Mouse (Mus musculus) kidney, postnatal 0 days (tissue): ENCODE data around the gene Tmem151b. TPM values are rescaled to one million over a fixed set of nuclear protein-coding genes. Genes with fewer than 3 reads are reported as not detected.

Experiments
- ATAC-seq: fragments of 200-750 bp; cut with Nextera tagmentation; replicated peaks from 2 replicates; pipeline ENCODE4 v1.8.0; 2017; ENCODE audit warnings: low read depth, moderate number of reproducible peaks, moderate TSS enrichment, moderate library complexity; ENCODE audit not compliant: low FRiP score
- DNase-seq: peaks from one replicate; pipeline ENCODE4 v3.0.0-alpha.2; 2016; ENCODE audit warnings: low spot score
- H3K27ac ChIP-seq: fragments of 300-500 bp; sonication (generic); 2 replicates; pipeline ENCODE4 v1.5.1; 2014; ENCODE audit warnings: mild to moderate bottlenecking
- H3K27me3 ChIP-seq: fragments of 300-500 bp; sonication (generic); 2 replicates; pipeline ENCODE4 v1.6.1; 2014; ENCODE audit warnings: low read length, mixed read lengths; ENCODE audit not compliant: insufficient read depth
- H3K36me3 ChIP-seq: fragments of 300-500 bp; sonication (generic); 2 replicates; pipeline ENCODE4 v1.6.1; 2014; ENCODE audit warnings: low read length, mixed read lengths; ENCODE audit not compliant: insufficient read depth
- H3K4me1 ChIP-seq: fragments of 300-500 bp; sonication (generic); replicated peaks from 2 replicates; pipeline ENCODE4 v1.6.1; 2014; ENCODE audit warnings: antibody characterized with exemption, low read length, mixed read lengths; ENCODE audit not compliant: insufficient read depth
- H3K4me2 ChIP-seq: fragments of 300-500 bp; sonication (generic); 2 replicates; pipeline ENCODE4 v1.6.1; 2014; ENCODE audit warnings: mild to moderate bottlenecking, low read length, moderate library complexity, mixed read lengths
- H3K4me3 ChIP-seq: fragments of 300-500 bp; sonication (generic); replicated peaks from 2 replicates; pipeline ENCODE4 v1.5.1; 2014; ENCODE audit warnings: low read depth, low read length
- H3K9ac ChIP-seq: fragments of 300-500 bp; sonication (generic); 2 replicates; pipeline ENCODE4 v1.6.1; 2014; ENCODE audit warnings: low read depth, low read length
- H3K9me3 ChIP-seq: fragments of 300-500 bp; sonication (generic); replicated peaks from 2 replicates; pipeline ENCODE4 v1.6.1; 2016; ENCODE audit warnings: low read length, inconsistent platforms, mixed read lengths
- CTCF ChIP-seq: IDR thresholded peaks from 2 replicates; pipeline ENCODE4 v1.5.1; 2016; ENCODE audit warnings: antibody characterized with exemption, low read depth, mild to moderate bottlenecking, moderate library complexity
- WGBS: fragments of 180-500 bp; shearing (Covaris S2); extraction: QIAGEN DNeasy Blood & Tissue Kit; methylation state at CpG from one replicate; pipeline ENCODE4 v1.1.7; 2014; 5-methylcytosine and 5-hydroxymethylcytosine counted together
- polyA plus RNA-seq: library from polyadenylated mRNA; unstranded; fragments of >200 nt; fragmentation: Nextera tagmentation; extraction: Ambion mirVana; gene quantifications from 2 replicates; pipeline ENCODE4 v1.2.1, GENCODE M21; 2015

Gene Tmem151b
- polyA plus RNA-seq, 1 experiment from 2014 or later, result 1.5 TPM

DNA sequence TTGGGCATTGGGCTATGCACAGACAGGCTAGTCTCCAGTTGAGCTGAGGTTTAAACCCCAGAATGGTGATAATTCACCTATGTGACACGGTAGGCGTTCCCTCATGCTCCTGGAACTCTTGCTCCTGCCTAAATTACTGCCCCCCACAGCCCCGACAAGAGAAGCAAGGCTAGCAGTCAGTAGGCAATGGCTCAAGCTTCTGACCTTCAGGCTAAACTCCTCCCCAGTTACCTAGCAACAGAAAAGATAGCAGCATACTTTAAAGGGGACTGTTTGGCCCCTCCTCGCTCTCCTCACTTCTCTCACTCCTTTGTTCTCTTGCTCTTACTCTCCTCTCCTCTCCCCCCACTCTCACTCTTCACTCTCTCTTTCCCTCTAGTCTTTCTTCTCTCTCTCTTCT is 48.5 kb downstream of the Tmem151b start:
- Histone ChIP-seq H3K36me3 (no peaks in the 10 kb centered on the region), H3K4me1 (no peaks in the 10 kb centered on the region), H3K9me3 (no peaks in the 10 kb centered on the region), H3K9ac (no peak overlapping the region), H3K4me3 (no peak overlapping the region), H3K4me2 (no peak overlapping the region), H3K27me3 (no peaks in the 10 kb centered on the region), H3K27ac (no peak overlapping the region)
- 39% methylated on average over 4 of the region's 4 CpGs for WGBS
- ATAC-seq (no peak), DNase-seq (no peak)
- TF ChIP-seq CTCF, result no peak

DNA sequence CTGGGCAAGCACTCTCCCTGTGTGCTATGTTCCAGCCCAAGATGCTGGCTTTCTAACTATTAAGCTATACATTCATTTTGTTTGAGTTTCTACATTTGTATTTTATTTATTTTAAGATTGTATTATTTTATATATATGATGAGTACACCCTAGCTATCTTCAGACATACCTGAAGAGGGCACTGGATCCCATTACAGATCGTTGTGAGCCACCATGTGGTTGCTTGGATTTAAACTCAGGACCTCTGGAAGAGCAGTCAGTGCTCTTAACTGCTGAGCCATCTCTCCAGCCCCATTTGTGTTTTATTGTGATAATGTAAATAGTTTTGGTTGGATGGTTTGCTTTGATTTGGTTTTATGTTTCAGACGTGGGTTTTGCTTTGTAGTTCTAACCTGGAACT is 50.0 kb downstream of the Tmem151b start:
- Histone ChIP-seq H3K4me2 (no peak overlapping the region), H3K27ac (no peak overlapping the region), H3K9ac (no peak overlapping the region), H3K9me3 (no peaks in the 10 kb centered on the region), H3K4me3 (no peak overlapping the region), H3K36me3 (no peaks in the 10 kb centered on the region), H3K4me1 (no peaks in the 10 kb centered on the region), H3K27me3 (no peaks in the 10 kb centered on the region)
- ATAC-seq, result no peak
- no peak for DNase-seq
- WGBS, result 36% methylated on average over 2 of the region's 2 CpGs
- no peak for TF ChIP-seq CTCF

DNA sequence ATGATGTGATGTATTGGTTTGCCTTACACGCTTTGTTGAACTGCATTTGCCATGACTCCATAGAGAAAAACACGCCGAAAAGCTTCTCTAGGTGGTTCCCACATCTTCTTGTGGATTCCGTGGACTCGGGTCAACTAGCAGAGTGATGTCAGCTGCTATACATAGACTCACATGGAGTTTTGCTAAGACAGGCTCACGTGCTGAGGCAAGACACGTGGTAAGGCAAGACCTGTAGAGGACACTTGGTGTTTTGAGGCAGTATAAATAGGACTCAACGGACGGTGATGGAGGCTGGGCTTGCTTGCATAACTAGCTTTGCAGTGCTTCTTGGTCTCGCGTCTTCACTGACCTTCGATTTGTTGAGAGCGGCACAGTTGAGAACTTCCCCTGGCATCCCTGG is 51.1 kb downstream of the Tmem151b start:
- no peak for TF ChIP-seq CTCF
- Histone ChIP-seq H3K36me3 (no peaks in the 10 kb centered on the region), H3K4me1 (no peaks in the 10 kb centered on the region), H3K4me3 (no peak overlapping the region), H3K9ac (no peak overlapping the region), H3K9me3 (no peaks in the 10 kb centered on the region), H3K27ac (no peak overlapping the region), H3K4me2 (no peak overlapping the region), H3K27me3 (no peaks in the 10 kb centered on the region)
- WGBS, result 82% methylated on average over 13 of the region's 13 CpGs
- DNase-seq, result no peak
- no peak for ATAC-seq

DNA sequence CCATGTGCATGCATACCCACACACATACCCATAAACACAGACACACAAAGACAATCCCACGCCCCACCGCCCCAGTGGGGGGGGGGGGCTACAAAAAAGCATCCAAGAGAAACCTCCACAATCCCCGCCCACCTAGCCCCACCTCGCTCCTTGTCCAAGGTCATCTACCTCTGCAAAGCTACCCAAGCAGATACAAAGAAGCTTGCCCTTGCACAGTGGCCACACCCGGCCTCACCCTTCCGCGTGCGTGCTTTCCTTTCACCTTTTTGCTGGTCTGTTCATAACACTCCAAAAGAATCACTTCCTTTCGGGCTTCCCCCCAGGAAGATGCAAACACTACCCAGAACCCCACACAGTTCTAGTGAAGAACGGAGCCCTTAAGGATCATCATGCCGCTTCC is 54.1 kb downstream of the Tmem151b start:
- H3K9ac ChIP-seq, result no peak overlapping the region
- no peaks in the 10 kb centered on the region for H3K9me3 ChIP-seq
- no peak overlapping the region for H3K27ac ChIP-seq
- no peaks in the 10 kb centered on the region for H3K36me3 ChIP-seq
- H3K4me2 ChIP-seq, result no peak overlapping the region
- H3K4me1 ChIP-seq, result no peaks in the 10 kb centered on the region
- TF ChIP-seq CTCF, result no peak
- H3K4me3 ChIP-seq, result no peak overlapping the region
- no peaks in the 10 kb centered on the region for H3K27me3 ChIP-seq
- 74% methylated on average over 11 of the region's 11 CpGs for WGBS
- DNase-seq, result no peak
- no peak for ATAC-seq

Other genes starting within 250 kb of the Tmem151b start
- 47.4 and 48.7 TPM in 2 replicates for gene Cdc5l, start 115.9 kb downstream of the Tmem151b start, polyA plus RNA-seq
- 0.17 and 0.39 TPM in 2 replicates for gene Spats1, start 74.3 kb downstream of the Tmem151b start, polyA plus RNA-seq
- 11.5 and 13.8 TPM in 2 replicates for gene Aars2, start 42.8 kb downstream of the Tmem151b start, polyA plus RNA-seq
- gene Tcte1, start 26.2 kb downstream of the Tmem151b start, polyA plus RNA-seq, result 0.07 and 0.15 TPM in 2 replicates
- 4.8 and 5.1 TPM in 2 replicates for gene Nfkbie, start 6.0 kb upstream of the Tmem151b start, polyA plus RNA-seq
- gene Slc35b2, start 14.2 kb upstream of the Tmem151b start, polyA plus RNA-seq, result 131 and 138 TPM in 2 replicates
- 1,330 and 1,432 TPM in 2 replicates for gene Hsp90ab1, start 23.6 kb upstream of the Tmem151b start, polyA plus RNA-seq
- gene Slc29a1, start 49.9 kb upstream of the Tmem151b start, polyA plus RNA-seq, result 93.6 and 101 TPM in 2 replicates
- 16.7 and 18.4 TPM in 2 replicates for gene Mymx, start 52.4 kb upstream of the Tmem151b start, polyA plus RNA-seq
- 0.17 TPM in 1 of 2 replicates, not detected in the other for gene Capn11, start 109.6 kb upstream of the Tmem151b start, polyA plus RNA-seq
- gene Mrpl14, start 136.6 kb upstream of the Tmem151b start, polyA plus RNA-seq, result 148 and 160 TPM in 2 replicates
- gene Tmem63b, start 137.2 kb upstream of the Tmem151b start, polyA plus RNA-seq, result 29.6 and 32.7 TPM in 2 replicates
- 0.66 TPM in 1 of 2 replicates, not detected in the other for gene 1600014C23Rik, start 184.2 kb upstream of the Tmem151b start, polyA plus RNA-seq